Mouse (Mus musculus) bone marrow, adult 2 months (tissue): ENCODE measurements around the gene Atp2b2. TPM values are rescaled to one million over a fixed set of nuclear protein-coding genes. Genes with fewer than 3 reads are reported as not detected.

ENCODE experiments used
- H3K27ac ChIP-seq: fragments of 200-500 bp; 2 replicates; pipeline ENCODE4 v1.5.1; 2012; ENCODE audit warnings: low read depth, mild to moderate bottlenecking, control low read depth, inconsistent platforms, low read length; ENCODE audit not compliant: control insufficient read depth, poor library complexity, insufficient read depth
- H3K4me1 ChIP-seq: fragments of 200-500 bp; 2 replicates; pipeline ENCODE4 v1.6.1; 2011; ENCODE audit warnings: low read length; ENCODE audit not compliant: control insufficient read depth, insufficient read depth
- H3K4me3 ChIP-seq: fragments of 200-500 bp; replicated peaks from 2 replicates; pipeline ENCODE3; 2011; ENCODE audit warnings: mild to moderate bottlenecking, low read depth, low read length, control low read depth; ENCODE audit not compliant: control insufficient read depth
- CTCF ChIP-seq: fragments of 200-500 bp; IDR thresholded peaks from 2 replicates; pipeline ENCODE4 v1.5.1; 2011; ENCODE audit warnings: low read length, control low read depth; ENCODE audit not compliant: control insufficient read depth, insufficient read depth
- POLR2A ChIP-seq: fragments of 200-500 bp; IDR thresholded peaks from 2 replicates; pipeline ENCODE4 v1.6.1; 2011; ENCODE audit warnings: low read depth, mild to moderate bottlenecking, control low read depth, low read length, borderline replicate concordance; ENCODE audit not compliant: control insufficient read depth
- WGBS: fragments of 180-500 bp; shearing (Covaris S2); methylation state at CpG from one replicate; pipeline ENCODE4 v1.1.7; 2018; 5-methylcytosine and 5-hydroxymethylcytosine counted together
- polyA plus RNA-seq: library from polyadenylated mRNA; stranded (reverse); fragments of >200 nt; gene quantifications from 2 replicates; pipeline ENCODE4 v1.2.4, GENCODE M21; 2011; ENCODE audit warnings: low replicate concordance; ENCODE audit not compliant: missing spikeins, insufficient read depth, insufficient read length

Gene Atp2b2
- polyA plus RNA-seq, 1 experiment = 0.92 TPM

- no peak overlapping the region for H3K4me3 ChIP-seq
- H3K4me1 ChIP-seq = no peaks in the 10 kb centered on the region
- TF ChIP-seq CTCF = no peak
- TF ChIP-seq POLR2A = no peak
- no peak overlapping the region for H3K27ac ChIP-seq
- WGBS = 66% methylated on average over 3 of the region's 3 CpGs
Measured at GRCm38 (mm10) chr6:113889180-113889579, 153.2 kb downstream of the Atp2b2 start.

GRCm38 (mm10) chr6:113886886-113887285, 155.5 kb downstream of the Atp2b2 start:
- H3K4me3 ChIP-seq = no peak overlapping the region
- H3K27ac ChIP-seq = no peak overlapping the region
- no peaks in the 10 kb centered on the region for H3K4me1 ChIP-seq
- TF ChIP-seq POLR2A = no peak

DNA sequence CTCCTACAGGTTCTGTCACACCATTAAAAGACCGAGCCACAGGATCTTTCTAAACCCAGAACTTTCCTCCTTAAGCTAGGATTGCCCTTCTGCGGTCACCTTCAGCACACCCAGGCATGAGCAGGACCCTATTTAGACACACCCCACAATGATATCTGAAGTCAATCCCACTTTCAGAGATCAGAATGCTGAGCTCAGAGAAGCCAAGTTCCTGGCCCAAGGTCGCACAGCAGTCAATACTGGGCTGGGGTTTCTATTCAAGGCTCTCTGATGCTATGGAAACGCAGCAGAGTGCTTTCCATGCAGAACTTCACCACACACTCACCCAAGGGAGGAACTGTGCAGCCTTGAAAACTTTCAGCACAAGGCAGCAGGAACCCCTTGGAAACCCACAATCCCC, 157.6 kb downstream of the Atp2b2 start:
- Histone ChIP-seq H3K4me3 (no peak overlapping the region), H3K4me1 (no peaks in the 10 kb centered on the region), H3K27ac (no peak overlapping the region)
- TF ChIP-seq POLR2A (no peak), CTCF (no peak)
- 52% methylated on average over 4 of the region's 4 CpGs for WGBS

GRCm38 (mm10) chr6:113883225-113883624, 159.2 kb downstream of the Atp2b2 start:
- H3K27ac ChIP-seq = no peak overlapping the region
- TF ChIP-seq POLR2A (no peak), CTCF (no peak)
- H3K4me1 ChIP-seq = no peaks in the 10 kb centered on the region
- 55% methylated on average over 9 of the region's 9 CpGs for WGBS
- no peak overlapping the region for H3K4me3 ChIP-seq

DNA sequence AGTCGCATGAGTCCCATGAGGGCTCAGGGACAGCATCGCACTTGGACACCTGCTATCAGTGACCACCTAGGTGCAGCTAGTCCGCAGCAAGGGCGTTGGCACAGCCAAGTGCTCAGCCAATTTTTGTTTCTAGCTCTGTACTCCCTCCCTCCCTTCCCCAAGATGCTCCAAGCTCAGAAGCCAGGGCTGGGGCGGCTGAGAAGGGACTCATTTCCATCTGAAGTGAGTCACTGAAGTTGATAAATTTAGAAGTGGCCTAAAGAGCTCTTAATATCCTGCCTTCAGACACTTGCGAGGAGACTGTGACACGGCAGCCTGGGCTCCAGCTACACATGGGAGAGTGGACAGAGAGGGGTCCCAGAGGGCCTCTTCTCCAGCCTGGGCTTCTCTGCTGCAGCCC, 160.0 kb downstream of the Atp2b2 start:
- no peaks in the 10 kb centered on the region for H3K4me1 ChIP-seq
- TF ChIP-seq POLR2A (no peak), CTCF (no peak)
- H3K4me3 ChIP-seq = no peak overlapping the region
- WGBS = 66% methylated on average over 7 of the region's 7 CpGs
- H3K27ac ChIP-seq = no peak overlapping the region

GRCm38 (mm10) chr6:113881561-113882243, 160.7 kb downstream of the Atp2b2 start:
- Histone ChIP-seq H3K27ac (no peak overlapping the region), H3K4me1 (no peaks in the 10 kb centered on the region), H3K4me3 (no peak overlapping the region)
- WGBS = 42% methylated on average over 10 of the region's 10 CpGs
- TF ChIP-seq POLR2A (no peak), CTCF (no peak)

DNA sequence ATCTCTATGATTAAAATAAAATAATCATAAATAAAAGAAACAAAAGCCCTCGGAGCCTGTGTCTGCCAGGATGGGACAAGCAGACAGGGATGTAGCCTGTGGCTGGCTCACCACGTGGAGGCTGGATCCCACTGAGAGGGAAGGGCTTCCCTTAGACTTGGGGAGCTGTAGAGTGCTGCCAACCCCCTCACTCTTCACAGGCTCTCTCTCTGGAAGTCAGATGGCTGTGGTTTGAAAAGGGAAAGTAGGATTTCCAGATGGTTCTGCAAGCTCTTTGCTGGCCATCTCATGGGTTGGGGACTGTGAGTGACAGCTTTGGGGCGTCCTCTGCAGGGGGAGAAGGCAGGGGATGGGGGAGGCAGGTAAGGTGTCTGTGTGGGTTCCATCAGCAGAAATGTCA, 163.0 kb downstream of the Atp2b2 start:
- WGBS = 50% methylated on average over 3 of the region's 3 CpGs
- Histone ChIP-seq H3K4me3 (no peak overlapping the region), H3K4me1 (no peaks in the 10 kb centered on the region), H3K27ac (no peak overlapping the region)
- no peak for TF ChIP-seq POLR2A
- no peak for TF ChIP-seq CTCF

DNA sequence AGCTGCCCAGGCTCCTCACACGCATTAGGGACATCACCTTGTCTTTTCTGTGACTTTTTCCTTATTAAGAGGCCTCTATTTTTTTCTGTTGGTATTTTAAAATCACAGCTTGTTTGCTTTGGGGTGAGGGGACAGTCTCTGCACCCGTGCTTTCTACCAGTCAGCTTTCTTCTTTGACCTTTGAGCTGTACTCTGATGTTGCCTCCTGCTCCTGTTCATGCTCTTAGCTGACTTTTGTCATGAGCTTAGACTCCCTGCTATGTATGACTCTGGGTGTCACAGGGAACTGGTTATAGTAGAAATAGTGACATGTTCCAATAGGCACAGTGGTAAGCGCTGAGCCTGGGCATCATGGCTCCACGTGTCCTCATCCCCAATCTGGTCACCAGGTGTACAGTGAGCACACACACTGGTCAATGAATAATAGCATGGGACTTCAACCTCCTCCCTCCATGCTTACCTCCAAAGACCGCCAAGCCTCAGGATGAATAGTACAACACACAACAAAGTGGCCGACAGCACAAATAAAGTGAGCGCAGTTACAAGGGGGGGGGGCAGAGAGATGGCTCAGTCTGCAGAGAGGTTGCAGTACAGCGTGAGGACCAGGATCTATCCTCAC, 163.8 kb downstream of the Atp2b2 start:
- H3K4me1 ChIP-seq = no peaks in the 10 kb centered on the region
- H3K27ac ChIP-seq = no peak overlapping the region
- WGBS = 72% methylated on average over 8 of the region's 8 CpGs
- TF ChIP-seq CTCF (no peak), POLR2A (no peak)
- H3K4me3 ChIP-seq = no peak overlapping the region

DNA sequence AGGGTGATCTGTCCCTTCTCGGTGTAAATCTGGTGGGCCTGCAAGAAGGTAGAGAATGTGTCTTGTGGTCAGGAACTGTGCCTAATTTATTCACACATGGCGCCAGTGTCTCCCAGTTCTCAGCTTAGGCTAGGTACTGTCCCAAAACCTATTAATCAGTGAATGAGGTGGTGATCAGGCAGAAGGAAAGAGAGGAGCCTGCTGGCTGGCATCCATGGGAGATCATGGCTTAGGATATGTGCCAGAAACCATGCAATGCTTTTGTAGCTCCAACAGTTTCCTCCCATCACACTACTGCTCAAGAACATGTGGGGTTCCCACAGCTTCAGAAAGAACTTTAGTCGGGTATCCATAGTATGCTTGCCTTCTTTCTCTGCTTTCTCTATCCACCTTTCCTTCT, 165.8 kb downstream of the Atp2b2 start:
- TF ChIP-seq CTCF (no peak), POLR2A (no peak)
- H3K4me1 ChIP-seq = no peaks in the 10 kb centered on the region
- 60% methylated on average over 3 of the region's 3 CpGs for WGBS
- H3K4me3 ChIP-seq = no peak overlapping the region
- no peak overlapping the region for H3K27ac ChIP-seq

- H3K27ac ChIP-seq = no peak overlapping the region
- WGBS = 55% methylated on average over 2 of the region's 2 CpGs
- no peak overlapping the region for H3K4me3 ChIP-seq
- no peaks in the 10 kb centered on the region for H3K4me1 ChIP-seq
- TF ChIP-seq POLR2A (no peak), CTCF (no peak)
Measured at GRCm38 (mm10) chr6:113875201-113875600, 167.2 kb downstream of the Atp2b2 start.
